Mouse (Mus musculus): Measurements from ENCODE around the gene Slc25a43. TPM values are rescaled to one million over a fixed set of nuclear protein-coding genes. Genes with fewer than 3 reads are reported as not detected.

Gene Slc25a43
- polyA plus RNA-seq, 1 experiment from 2014 or later = 1.2 TPM

GRCm38 (mm10) chrX:36814161-36814836, 70.8 kb downstream of the Slc25a43 start:
- H3K9ac ChIP-seq = no peak overlapping the region
- H3K4me3 ChIP-seq = no peak overlapping the region
- no peak for ATAC-seq (ENCODE audit: low FRiP score)
- WGBS = 78% methylated on average over 8 of the region's 8 CpGs
- no peak overlapping the region for H3K4me2 ChIP-seq (replicated peaks)
- no peaks in the 10 kb centered on the region for H3K36me3 ChIP-seq
- H3K4me1 ChIP-seq = peaks cover 3% of the 10 kb centered on the region; the same call in 1 of the 2 replicates
- no peak overlapping the region for H3K27ac ChIP-seq
- no peaks in the 10 kb centered on the region for H3K27me3 ChIP-seq
- H3K9me3 ChIP-seq (replicated peaks) = no peaks in the 10 kb centered on the region

GRCm38 (mm10) chrX:36815022-36815421, 71.6 kb downstream of the Slc25a43 start:
- Histone ChIP-seq H3K9ac (no peak overlapping the region), H3K27ac (no peak overlapping the region), H3K27me3 (no peaks in the 10 kb centered on the region), H3K4me3 (no peak overlapping the region), H3K4me2 (replicated peaks) (no peak overlapping the region), H3K36me3 (no peaks in the 10 kb centered on the region), H3K9me3 (replicated peaks) (no peaks in the 10 kb centered on the region), H3K4me1 (peaks cover 3% of the 10 kb centered on the region; the same call in 1 of the 2 replicates)
- WGBS = 87% methylated on average over 4 of the region's 4 CpGs
- no peak for ATAC-seq (ENCODE audit: low FRiP score)

GRCm38 (mm10) chrX:36815439-36815838, 72.0 kb downstream of the Slc25a43 start:
- Histone ChIP-seq H3K9me3 (replicated peaks) (no peaks in the 10 kb centered on the region), H3K27ac (no peak overlapping the region), H3K4me2 (replicated peaks) (no peak overlapping the region), H3K4me3 (no peak overlapping the region), H3K27me3 (no peaks in the 10 kb centered on the region), H3K4me1 (peaks cover 3% of the 10 kb centered on the region; the same call in 1 of the 2 replicates), H3K36me3 (no peaks in the 10 kb centered on the region), H3K9ac (no peak overlapping the region)
- 83% methylated on average over 3 of the region's 4 CpGs for WGBS
- no peak for ATAC-seq (ENCODE audit: low FRiP score)

- Histone ChIP-seq H3K4me1 (peaks cover 3% of the 10 kb centered on the region; the same call in 1 of the 2 replicates), H3K27ac (peak overlapping the region; percentile 89), H3K4me2 (replicated peaks) (peak overlapping the region; percentile 42), H3K9me3 (replicated peaks) (no peaks in the 10 kb centered on the region), H3K4me3 (no peak overlapping the region), H3K27me3 (no peaks in the 10 kb centered on the region), H3K36me3 (no peaks in the 10 kb centered on the region), H3K9ac (no peak overlapping the region)
- ATAC-seq (ENCODE audit: low FRiP score) = peak; percentile 44
- WGBS = 30% methylated on average over 8 of the region's 8 CpGs
These were observed 73.0 kb downstream of the Slc25a43 start for GRCm38 (mm10) chrX:36816368-36816899.

- H3K36me3 ChIP-seq = no peaks in the 10 kb centered on the region
- no peaks in the 10 kb centered on the region for H3K27me3 ChIP-seq
- H3K4me1 ChIP-seq = peaks cover 3% of the 10 kb centered on the region; the same call in 1 of the 2 replicates
- H3K27ac ChIP-seq = peak overlapping the region; percentile 89
- no peaks in the 10 kb centered on the region for H3K9me3 ChIP-seq (replicated peaks)
- H3K4me2 ChIP-seq (replicated peaks) = peak overlapping the region; percentile 42
- WGBS = 14% methylated on average over 10 of the region's 10 CpGs
- peak; percentile 89 for ATAC-seq (ENCODE audit: low FRiP score)
- H3K9ac ChIP-seq = peak overlapping the region; percentile 49; the same call in 1 of the 2 replicates
- 0 out of 2 replicates have a peak overlapping the region, but pooled peaks have one; percentile 7 for H3K4me3 ChIP-seq
These were observed 73.5 kb downstream of the Slc25a43 start for GRCm38 (mm10) chrX:36816953-36817441.

- ATAC-seq (ENCODE audit: low FRiP score) = no peak
- H3K4me1 ChIP-seq = peaks cover 3% of the 10 kb centered on the region; the same call in 1 of the 2 replicates
- H3K27me3 ChIP-seq = no peaks in the 10 kb centered on the region
- WGBS = 67% methylated on average over 4 of the region's 4 CpGs
- H3K4me3 ChIP-seq = no peak overlapping the region
- H3K36me3 ChIP-seq = no peaks in the 10 kb centered on the region
- no peak overlapping the region for H3K27ac ChIP-seq
- no peak overlapping the region for H3K9ac ChIP-seq
- H3K4me2 ChIP-seq (replicated peaks) = no peak overlapping the region
- H3K9me3 ChIP-seq (replicated peaks) = no peaks in the 10 kb centered on the region
These were observed 76.1 kb downstream of the Slc25a43 start for GRCm38 (mm10) chrX:36819575-36819974.

GRCm38 (mm10) chrX:36820201-36820600, 76.7 kb downstream of the Slc25a43 start:
- Histone ChIP-seq H3K9me3 (replicated peaks) (no peaks in the 10 kb centered on the region), H3K36me3 (no peaks in the 10 kb centered on the region), H3K9ac (no peak overlapping the region), H3K4me3 (no peak overlapping the region), H3K27me3 (no peaks in the 10 kb centered on the region), H3K4me2 (replicated peaks) (no peak overlapping the region), H3K27ac (no peak overlapping the region), H3K4me1 (peaks cover 3% of the 10 kb centered on the region; the same call in 1 of the 2 replicates)
- ATAC-seq (ENCODE audit: low FRiP score) = peak; percentile 46
- 14% methylated on average over 4 of the region's 4 CpGs for WGBS

GRCm38 (mm10) chrX:36823932-36824711, 80.7 kb downstream of the Slc25a43 start:
- Histone ChIP-seq H3K36me3 (no peaks in the 10 kb centered on the region), H3K4me2 (replicated peaks) (no peak overlapping the region), H3K4me3 (no peak overlapping the region), H3K9ac (no peak overlapping the region), H3K27ac (no peak overlapping the region), H3K4me1 (no peaks in the 10 kb centered on the region; the same call in 1 of the 2 replicates), H3K27me3 (no peaks in the 10 kb centered on the region), H3K9me3 (replicated peaks) (no peaks in the 10 kb centered on the region)
- ATAC-seq (ENCODE audit: low FRiP score) = no peak
- 86% methylated on average over 10 of the region's 10 CpGs for WGBS

GRCm38 (mm10) chrX:36825032-36825431, 81.6 kb downstream of the Slc25a43 start:
- Histone ChIP-seq H3K27me3 (no peaks in the 10 kb centered on the region), H3K9me3 (replicated peaks) (no peaks in the 10 kb centered on the region), H3K27ac (no peak overlapping the region), H3K4me2 (replicated peaks) (no peak overlapping the region), H3K4me1 (no peaks in the 10 kb centered on the region), H3K36me3 (no peaks in the 10 kb centered on the region), H3K4me3 (no peak overlapping the region), H3K9ac (no peak overlapping the region)
- no peak for ATAC-seq (ENCODE audit: low FRiP score)
- WGBS = 56% methylated on average over 2 of the region's 2 CpGs

Other genes with a start within 250 kb of the Slc25a43 start
- 482 and 511 TPM in 2 replicates for gene Pgrmc1, start 145.5 kb upstream of the Slc25a43 start, polyA plus RNA-seq (2016; fragmentation: Nextera tagmentation; extraction: Ambion mirVana)
- 4.2 and 4.4 TPM in 2 replicates for gene Akap17b, start 98.3 kb upstream of the Slc25a43 start, polyA plus RNA-seq (2016; fragmentation: Nextera tagmentation; extraction: Ambion mirVana)
- 537 and 566 TPM in 2 replicates for gene Slc25a5, start 52.0 kb downstream of the Slc25a43 start, polyA plus RNA-seq (2016; fragmentation: Nextera tagmentation; extraction: Ambion mirVana)
- gene Ube2a, start 130.2 kb downstream of the Slc25a43 start, polyA plus RNA-seq (2016; fragmentation: Nextera tagmentation; extraction: Ambion mirVana) = 109 and 111 TPM in 2 replicates
- 30.5 and 32.0 TPM in 2 replicates for gene C330007P06Rik, start 130.5 kb downstream of the Slc25a43 start, polyA plus RNA-seq (2016; fragmentation: Nextera tagmentation; extraction: Ambion mirVana)
- gene Nkrf, start 159.2 kb downstream of the Slc25a43 start, polyA plus RNA-seq (2016; fragmentation: Nextera tagmentation; extraction: Ambion mirVana) = 8.7 and 9.8 TPM in 2 replicates
- 61.9 and 68.7 TPM in 2 replicates for gene Sept6, start 248.1 kb downstream of the Slc25a43 start, polyA plus RNA-seq (2016; fragmentation: Nextera tagmentation; extraction: Ambion mirVana)

Data from hindbrain, embryonic 12.5 days (tissue).